Mouse (Mus musculus): ENCODE data around the gene Bag6. TPM values are rescaled to one million over a fixed set of nuclear protein-coding genes. Genes with fewer than 3 reads are reported as not detected.

Bag6 gene
- polyA plus RNA-seq, 1 experiment from 2014 or later: 117 TPM

DNA sequence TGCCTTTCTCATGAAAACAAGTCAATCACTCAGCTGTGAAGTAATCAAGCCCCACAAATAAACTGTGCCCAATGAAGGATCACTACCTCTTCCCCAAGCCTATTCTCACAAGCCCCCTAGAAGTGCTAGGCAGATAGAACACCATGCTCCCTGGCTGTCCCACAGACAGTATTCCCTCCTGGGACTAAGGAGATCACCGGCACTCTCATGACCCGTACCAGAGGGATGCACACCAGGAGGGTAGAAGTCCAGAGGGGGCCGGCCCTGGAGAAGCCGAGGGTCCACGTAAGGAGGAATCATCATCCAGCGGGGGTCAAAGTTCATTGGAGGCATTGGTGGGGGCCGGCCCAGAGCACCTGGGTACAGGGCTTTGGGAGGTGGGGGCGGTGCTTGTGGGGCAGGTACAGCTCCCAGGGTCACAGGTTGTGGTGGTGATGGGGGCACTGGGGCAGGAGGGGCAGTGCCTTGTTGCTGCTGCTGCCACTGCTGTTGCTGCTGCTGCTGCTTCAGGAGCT is 22.7 kb downstream of the Bag6 start:
- no peak overlapping the region for H3K27ac ChIP-seq (ENCODE audit: low read depth, low read length)
- no peaks in the 10 kb centered on the region for H3K27me3 ChIP-seq (ENCODE audit: control insufficient read depth, insufficient read depth, low read length)
- peaks cover 2% of the 10 kb centered on the region; the same call in 1 of the 2 replicates for H3K4me1 ChIP-seq (replicated peaks; ENCODE audit: control insufficient read depth, insufficient read depth, low read length)
- peaks cover 78% of the 10 kb centered on the region for H3K36me3 ChIP-seq (ENCODE audit: control insufficient read depth, insufficient read depth, low read length)
- no peak overlapping the region for H3K9ac ChIP-seq (ENCODE audit: low read depth, low read length)
- no peak for ATAC-seq (ENCODE audit: low FRiP score)
- DNase-seq (ENCODE audit: low spot score): no peak
- H3K9me3 ChIP-seq (ENCODE audit: control insufficient read depth, low read length): no peaks in the 10 kb centered on the region
- no peak overlapping the region for H3K4me3 ChIP-seq (ENCODE audit: low read depth, low read length)
- 90% methylated on average over 8 of the region's 8 CpGs for WGBS
- no peak overlapping the region for H3K4me2 ChIP-seq (replicated peaks; ENCODE audit: low read depth, low read length)

DNA sequence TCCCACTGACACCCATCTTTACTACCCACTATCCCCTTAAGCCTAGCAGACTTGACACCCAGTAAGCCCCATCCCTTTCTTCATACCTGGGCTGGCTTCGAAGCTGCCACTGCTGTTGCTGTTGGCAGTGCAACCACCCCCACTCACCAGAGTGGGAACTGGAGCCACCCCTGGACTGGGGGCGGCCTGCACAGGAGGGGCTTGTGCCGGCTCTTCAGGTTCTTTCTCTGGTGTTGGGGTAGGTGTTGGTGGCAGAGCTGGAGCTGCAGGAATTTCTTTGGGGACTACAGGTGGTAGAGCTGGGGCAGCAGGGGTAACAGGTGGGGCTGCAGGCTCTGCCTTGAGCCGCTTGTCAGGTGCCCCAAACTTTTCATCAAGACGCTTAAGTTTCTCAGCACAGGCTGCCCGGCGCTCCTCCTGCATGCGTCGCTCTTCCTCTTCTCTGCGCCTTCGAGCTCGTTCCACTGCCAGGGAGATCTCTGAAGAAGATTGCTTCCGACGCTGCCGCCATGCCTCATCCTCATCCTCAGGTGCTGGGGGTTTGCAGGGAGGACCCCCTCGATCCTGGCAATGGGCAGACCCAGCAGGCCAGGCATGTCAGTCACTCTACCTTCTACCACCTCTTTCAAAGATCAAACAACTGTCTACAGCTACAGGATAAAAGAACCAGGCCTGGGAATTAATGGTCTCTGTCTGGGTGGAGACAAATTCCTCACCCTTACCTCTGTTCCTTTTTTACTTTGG is 24.0 kb downstream of the Bag6 start:
- H3K4me3 ChIP-seq (ENCODE audit: low read depth, low read length): no peak overlapping the region
- no peak overlapping the region for H3K27ac ChIP-seq (ENCODE audit: low read depth, low read length)
- H3K4me2 ChIP-seq (replicated peaks; ENCODE audit: low read depth, low read length): no peak overlapping the region
- no peak for ATAC-seq (ENCODE audit: low FRiP score)
- H3K4me1 ChIP-seq (replicated peaks; ENCODE audit: control insufficient read depth, insufficient read depth, low read length): peaks cover 5% of the 10 kb centered on the region; the same call in 1 of the 2 replicates
- DNase-seq (ENCODE audit: low spot score): no peak
- H3K36me3 ChIP-seq (ENCODE audit: control insufficient read depth, insufficient read depth, low read length): peaks cover 67% of the 10 kb centered on the region
- WGBS: 93% methylated on average over 16 of the region's 16 CpGs
- no peaks in the 10 kb centered on the region for H3K27me3 ChIP-seq (ENCODE audit: control insufficient read depth, insufficient read depth, low read length)
- H3K9ac ChIP-seq (ENCODE audit: low read depth, low read length): no peak overlapping the region
- H3K9me3 ChIP-seq (ENCODE audit: control insufficient read depth, low read length): no peaks in the 10 kb centered on the region

DNA sequence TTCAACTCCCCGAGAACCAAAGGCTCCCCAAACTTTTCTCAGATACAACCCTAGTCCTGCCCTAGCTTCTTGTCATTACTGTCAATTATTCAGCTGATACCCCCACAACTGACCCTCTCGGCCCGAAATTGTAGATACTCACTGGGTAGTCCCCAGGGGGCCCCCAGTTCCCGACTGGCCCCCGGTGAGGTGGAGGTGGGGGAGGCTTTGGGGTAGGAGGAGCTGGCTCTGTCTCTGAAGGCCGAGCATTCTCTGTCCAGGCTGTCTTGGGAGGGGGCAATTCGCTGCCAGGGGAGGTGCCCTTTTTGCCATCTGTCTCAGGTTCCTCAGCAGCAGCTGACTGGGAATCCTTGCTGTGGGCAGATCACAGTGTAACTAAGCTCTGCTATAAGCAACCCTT is 24.7 kb downstream of the Bag6 start:
- no peaks in the 10 kb centered on the region for H3K27me3 ChIP-seq (ENCODE audit: control insufficient read depth, insufficient read depth, low read length)
- no peak overlapping the region for H3K9ac ChIP-seq (ENCODE audit: low read depth, low read length)
- peaks cover 61% of the 10 kb centered on the region for H3K36me3 ChIP-seq (ENCODE audit: control insufficient read depth, insufficient read depth, low read length)
- no peak overlapping the region for H3K4me2 ChIP-seq (replicated peaks; ENCODE audit: low read depth, low read length)
- H3K4me3 ChIP-seq (ENCODE audit: low read depth, low read length): no peak overlapping the region
- no peak overlapping the region for H3K27ac ChIP-seq (ENCODE audit: low read depth, low read length)
- ATAC-seq (ENCODE audit: low FRiP score): no peak
- 88% methylated on average over 7 of the region's 7 CpGs for WGBS
- H3K4me1 ChIP-seq (replicated peaks; ENCODE audit: control insufficient read depth, insufficient read depth, low read length): peaks cover 5% of the 10 kb centered on the region; the same call in 1 of the 2 replicates
- no peak for DNase-seq (ENCODE audit: low spot score)
- no peaks in the 10 kb centered on the region for H3K9me3 ChIP-seq (ENCODE audit: control insufficient read depth, low read length)

DNA sequence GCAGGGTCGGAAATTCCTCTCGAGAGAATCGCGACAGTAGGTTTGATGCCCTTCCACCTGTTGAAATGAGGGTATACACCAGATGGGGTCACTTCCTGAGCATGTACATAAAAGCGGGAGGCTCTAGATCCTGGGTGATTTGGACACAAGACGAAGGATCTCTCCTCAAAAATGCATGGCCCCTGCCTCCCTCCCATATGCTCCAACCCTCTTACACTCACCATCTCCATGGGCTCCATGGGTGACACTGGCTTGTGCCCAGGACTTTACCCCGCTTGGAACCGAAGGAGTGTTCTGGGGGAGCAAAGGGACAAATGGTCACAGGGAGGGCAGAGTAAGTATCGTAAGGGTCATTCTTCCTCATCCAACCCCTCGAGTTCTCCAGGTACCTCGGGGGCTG is 26.4 kb downstream of the Bag6 start:
- DNase-seq (ENCODE audit: low spot score) (no peak), ATAC-seq (ENCODE audit: low FRiP score) (no peak)
- Histone ChIP-seq H3K9ac (ENCODE audit: low read depth, low read length) (no peak overlapping the region), H3K27me3 (ENCODE audit: control insufficient read depth, insufficient read depth, low read length) (no peaks in the 10 kb centered on the region), H3K9me3 (ENCODE audit: control insufficient read depth, low read length) (no peaks in the 10 kb centered on the region), H3K27ac (ENCODE audit: low read depth, low read length) (no peak overlapping the region), H3K36me3 (ENCODE audit: control insufficient read depth, insufficient read depth, low read length) (peaks cover 46% of the 10 kb centered on the region), H3K4me3 (ENCODE audit: low read depth, low read length) (no peak overlapping the region), H3K4me1 (replicated peaks; ENCODE audit: control insufficient read depth, insufficient read depth, low read length) (peaks cover 5% of the 10 kb centered on the region; the same call in 1 of the 2 replicates), H3K4me2 (replicated peaks; ENCODE audit: low read depth, low read length) (no peak overlapping the region)
- whole genome bisulfite sequencing: 92% methylated on average over 11 of the region's 11 CpGs

DNA sequence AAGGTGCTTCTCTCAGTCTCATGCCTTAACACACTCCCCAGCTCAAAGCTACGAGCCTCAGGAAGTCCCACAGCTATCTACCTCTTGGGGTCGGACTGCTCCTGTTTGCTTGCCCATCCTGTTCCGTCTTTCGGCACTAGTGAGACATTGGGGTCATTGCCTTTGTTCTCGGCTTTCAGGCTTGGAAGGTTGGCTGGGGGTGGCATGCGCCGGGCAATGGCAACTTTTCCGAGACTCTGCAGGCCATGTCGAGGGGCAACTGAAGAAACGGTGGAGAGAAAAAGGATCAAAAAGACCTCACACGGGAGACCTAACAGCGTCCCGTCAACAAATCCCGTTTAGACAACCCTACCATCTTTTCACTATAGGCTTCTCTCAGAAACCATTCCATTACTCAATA is 27.1 kb downstream of the Bag6 start:
- no peak for DNase-seq (ENCODE audit: low spot score)
- Histone ChIP-seq H3K4me2 (replicated peaks; ENCODE audit: low read depth, low read length) (peak overlapping the region; percentile 92; the same call in 1 of the 2 replicates), H3K4me3 (ENCODE audit: low read depth, low read length) (peak overlapping the region; percentile 100; the same call in 1 of the 2 replicates), H3K9me3 (ENCODE audit: control insufficient read depth, low read length) (no peaks in the 10 kb centered on the region), H3K27me3 (ENCODE audit: control insufficient read depth, insufficient read depth, low read length) (no peaks in the 10 kb centered on the region), H3K36me3 (ENCODE audit: control insufficient read depth, insufficient read depth, low read length) (peaks cover 39% of the 10 kb centered on the region), H3K27ac (ENCODE audit: low read depth, low read length) (no peak overlapping the region), H3K9ac (ENCODE audit: low read depth, low read length) (no peak overlapping the region), H3K4me1 (replicated peaks; ENCODE audit: control insufficient read depth, insufficient read depth, low read length) (peaks cover 5% of the 10 kb centered on the region; the same call in 1 of the 2 replicates)
- ATAC-seq (ENCODE audit: low FRiP score): no peak
- WGBS: 79% methylated on average over 14 of the region's 14 CpGs

DNA sequence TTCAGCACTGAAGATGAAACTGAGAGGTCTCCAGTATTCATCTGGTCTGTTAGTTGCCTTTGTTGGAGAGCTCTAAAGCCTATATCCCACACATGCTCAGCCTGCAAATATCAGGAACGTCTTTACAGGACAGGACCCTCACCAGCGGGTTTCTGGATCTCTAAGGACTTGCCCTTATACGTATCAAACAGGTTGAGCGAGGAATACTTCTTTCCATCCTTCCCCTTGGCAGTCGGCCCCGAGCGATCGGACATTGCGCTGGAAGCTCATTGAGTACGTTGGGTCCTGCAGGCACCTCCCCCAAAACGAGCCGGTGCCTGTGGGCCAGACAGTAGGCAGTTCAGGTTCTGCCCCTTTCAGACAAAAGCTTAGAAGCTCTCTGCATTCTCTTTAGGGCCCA is 27.8 kb downstream of the Bag6 start:
- H3K4me2 ChIP-seq (replicated peaks; ENCODE audit: low read depth, low read length): peak overlapping the region; percentile 92
- no peak overlapping the region for H3K27ac ChIP-seq (ENCODE audit: low read depth, low read length)
- peaks cover 5% of the 10 kb centered on the region; the same call in 1 of the 2 replicates for H3K4me1 ChIP-seq (replicated peaks; ENCODE audit: control insufficient read depth, insufficient read depth, low read length)
- WGBS: 68% methylated on average over 12 of the region's 12 CpGs
- peak overlapping the region; percentile 100 for H3K9ac ChIP-seq (ENCODE audit: low read depth, low read length)
- no peaks in the 10 kb centered on the region for H3K9me3 ChIP-seq (ENCODE audit: control insufficient read depth, low read length)
- ATAC-seq (ENCODE audit: low FRiP score): no peak
- peaks cover 35% of the 10 kb centered on the region for H3K36me3 ChIP-seq (ENCODE audit: control insufficient read depth, insufficient read depth, low read length)
- DNase-seq (ENCODE audit: low spot score): no peak
- no peaks in the 10 kb centered on the region for H3K27me3 ChIP-seq (ENCODE audit: control insufficient read depth, insufficient read depth, low read length)
- peak overlapping the region; percentile 100 for H3K4me3 ChIP-seq (ENCODE audit: low read depth, low read length)

DNA sequence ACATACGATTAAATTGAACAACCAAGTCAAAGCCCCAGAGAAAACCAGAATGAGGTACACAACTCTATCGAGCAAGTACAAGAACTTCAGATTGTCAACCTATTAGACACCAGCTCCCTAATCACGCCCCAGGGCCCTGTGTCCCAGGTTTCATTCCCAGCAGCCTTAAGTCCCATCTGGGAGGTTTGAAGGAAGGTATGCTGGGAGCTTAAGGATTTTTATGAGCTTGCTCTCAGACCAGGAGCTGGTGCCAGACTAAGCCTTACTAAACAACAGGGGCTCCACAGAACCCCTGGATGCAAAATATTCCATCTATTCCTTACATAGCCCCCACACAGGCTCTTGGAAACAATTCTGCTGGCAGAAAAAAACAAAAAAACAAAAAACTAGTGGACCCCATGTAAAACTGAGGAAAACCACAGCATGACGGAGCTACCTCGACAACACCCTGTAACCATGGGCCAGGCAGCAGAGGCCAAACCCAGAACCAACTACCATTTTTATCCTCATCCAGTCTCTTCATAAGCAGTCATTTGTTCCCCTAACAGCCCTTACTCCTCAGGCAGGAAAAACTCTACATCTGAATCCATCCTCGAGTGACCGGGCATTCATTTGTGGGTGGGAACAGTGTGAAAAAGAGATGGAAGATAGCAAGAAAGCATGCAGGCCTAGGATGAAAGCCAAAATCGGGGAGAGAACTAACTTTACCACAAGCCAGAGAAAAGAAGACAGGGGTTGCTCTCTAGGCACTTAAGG is 28.5 kb downstream of the Bag6 start:
- peaks cover 27% of the 10 kb centered on the region for H3K36me3 ChIP-seq (ENCODE audit: control insufficient read depth, insufficient read depth, low read length)
- peak overlapping the region; percentile 100 for H3K9ac ChIP-seq (ENCODE audit: low read depth, low read length)
- peak overlapping the region; percentile 100 for H3K4me3 ChIP-seq (ENCODE audit: low read depth, low read length)
- ATAC-seq (ENCODE audit: low FRiP score) (no peak), DNase-seq (ENCODE audit: low spot score) (no peak)
- peak overlapping the region; percentile 92 for H3K4me2 ChIP-seq (replicated peaks; ENCODE audit: low read depth, low read length)
- H3K4me1 ChIP-seq (replicated peaks; ENCODE audit: control insufficient read depth, insufficient read depth, low read length): peaks cover 5% of the 10 kb centered on the region; the same call in 1 of the 2 replicates
- 22% methylated on average over 8 of the region's 8 CpGs for WGBS
- no peaks in the 10 kb centered on the region for H3K27me3 ChIP-seq (ENCODE audit: control insufficient read depth, insufficient read depth, low read length)
- H3K9me3 ChIP-seq (ENCODE audit: control insufficient read depth, low read length): no peaks in the 10 kb centered on the region
- H3K27ac ChIP-seq (ENCODE audit: low read depth, low read length): peak overlapping the region; percentile 93; the same call in 1 of the 2 replicates

DNA sequence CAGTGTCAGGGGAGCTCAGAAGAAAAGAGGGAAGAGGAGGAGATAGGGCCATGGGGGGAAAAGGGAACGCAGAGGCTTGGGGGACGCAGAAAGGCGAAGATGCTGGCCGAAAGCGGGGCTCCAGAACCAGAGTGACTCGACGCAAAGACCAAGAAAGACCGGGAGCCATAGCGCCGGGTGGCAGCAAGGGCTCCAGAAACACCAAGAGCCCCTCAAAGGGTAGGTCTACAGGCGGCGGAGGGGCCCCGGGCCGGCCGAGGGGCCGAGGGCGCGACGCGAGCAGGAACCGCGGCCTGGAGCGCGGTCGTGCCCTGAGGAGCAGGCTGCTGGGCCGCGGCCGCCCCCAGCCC is 29.2 kb downstream of the Bag6 start:
- peak overlapping the region; percentile 92 for H3K4me2 ChIP-seq (replicated peaks; ENCODE audit: low read depth, low read length)
- 0% methylated on average over 23 of the region's 28 CpGs for WGBS

More for the DNA sequence above, 29.2 kb downstream of the Bag6 start:
- DNase-seq (ENCODE audit: low spot score): no peak
- no peak for ATAC-seq (ENCODE audit: low FRiP score)
- H3K36me3 ChIP-seq (ENCODE audit: control insufficient read depth, insufficient read depth, low read length): peaks cover 21% of the 10 kb centered on the region
- H3K9ac ChIP-seq (ENCODE audit: low read depth, low read length): peak overlapping the region; percentile 100
- H3K27me3 ChIP-seq (ENCODE audit: control insufficient read depth, insufficient read depth, low read length): no peaks in the 10 kb centered on the region
- H3K4me1 ChIP-seq (replicated peaks; ENCODE audit: control insufficient read depth, insufficient read depth, low read length): peaks cover 5% of the 10 kb centered on the region; the same call in 1 of the 2 replicates
- H3K9me3 ChIP-seq (ENCODE audit: control insufficient read depth, low read length): no peaks in the 10 kb centered on the region
- peak overlapping the region; percentile 93 for H3K27ac ChIP-seq (ENCODE audit: low read depth, low read length)
- H3K4me3 ChIP-seq (ENCODE audit: low read depth, low read length): peak overlapping the region; percentile 100
